27 mouse cellular contexts compared by ENCODE assay signal in genomic region chr6:53506947-53507564, GRCm38 (mm10).
A peak's percentile ranks its signal among the peaks of the same experiment; 100 is the strongest.
DNase-seq lines count a peak whose midpoint lies in the region; ATAC-seq and TF ChIP-seq lines count a peak whose summit lies in the region.
"Had no signal": no experiment of that assay in that cellular context is flagged by ENCODE, and none has a peak within 500 bp of the region (broad histone marks: within the 10 kb centered on the region; RNA-seq: fewer than 3 reads in every experiment).

No protein-coding gene starts in this region.

- DNase-seq in gastrocnemius, postnatal 25 days: peak; percentile 14
- no peak for DNase-seq in gastrocnemius, postnatal 36 days
- DNase-seq in limb, embryonic 14.5 days (ENCODE audit: low spot score): peak; percentile 24
- DNase-seq in limb, embryonic 10.5 days (ENCODE audit: low spot score): no peak
- DNase-seq in skeletal muscle tissue, adult 2 months (ENCODE audit: low read depth, low spot score): peak; percentile 67
- DNase-seq in kidney, postnatal 25 days: no peak
- no peak for DNase-seq in spleen, adult 18-20 months
- DNase-seq: adrenal gland, adult 2 months; cerebellum, adult 11-12 months; cerebellum, postnatal 14 days; gastrocnemius, adult 2 months; kidney, adult 8-10 months; kidney, postnatal 10 days; liver, postnatal 0 days; thymus, postnatal 25 days had no signal

- no peaks in the 10 kb centered on the region for H3K27me3 ChIP-seq in limb, embryonic 14.5 days (ENCODE audit: control insufficient read depth, insufficient read depth, low read length)
- H3K27me3 ChIP-seq in limb, embryonic 10.5 days (ENCODE audit: low read depth, poor library complexity, severe bottlenecking): no peaks in the 10 kb centered on the region
- H3K27me3 ChIP-seq in heart, embryonic 15.5 days: no peaks in the 10 kb centered on the region
- H3K27me3 ChIP-seq: embryonic facial prominence, embryonic 12.5 days; forebrain, embryonic 12.5 days; midbrain, embryonic 15.5 days; Patski had no signal

- H3K4me2 ChIP-seq in limb, embryonic 14.5 days (replicated peaks; ENCODE audit: low read depth, low read length, severe bottlenecking): no peak overlapping the region
- no peak overlapping the region for H3K4me2 ChIP-seq in heart, embryonic 15.5 days
- H3K4me2 ChIP-seq: embryonic facial prominence, embryonic 12.5 days; forebrain, embryonic 12.5 days; hindbrain, embryonic 14.5 days; liver, embryonic 11.5 days; midbrain, embryonic 15.5 days had no signal

- no peaks in the 10 kb centered on the region for H3K4me1 ChIP-seq in limb, embryonic 14.5 days (ENCODE audit: control insufficient read depth, insufficient read depth, low read length)
- H3K4me1 ChIP-seq in limb, embryonic 10.5 days: 0 out of 2 replicates have a peak, but pooled peaks cover 2% of the 10 kb centered on the region
- H3K4me1 ChIP-seq in heart, embryonic 15.5 days (replicated peaks): peaks cover 21% of the 10 kb centered on the region
- H3K4me1 ChIP-seq: embryonic facial prominence, embryonic 12.5 days; forebrain, embryonic 12.5 days; midbrain, embryonic 15.5 days had no signal

- H3K4me3 ChIP-seq in limb, embryonic 14.5 days (replicated peaks; ENCODE audit: low read length): no peak overlapping the region
- H3K4me3 ChIP-seq in limb, embryonic 10.5 days: no peak overlapping the region
- H3K4me3 ChIP-seq in heart, embryonic 15.5 days: no peak overlapping the region
- H3K4me3 ChIP-seq: embryonic facial prominence, embryonic 12.5 days; erythroblast, embryonic 14.5 days; forebrain, embryonic 12.5 days; gastrocnemius, adult 2 months; midbrain, embryonic 15.5 days had no signal

- H3K27ac ChIP-seq in limb, embryonic 14.5 days (replicated peaks; ENCODE audit: low read depth, low read length): no peak overlapping the region
- H3K27ac ChIP-seq in limb, embryonic 10.5 days: no peak overlapping the region
- H3K27ac ChIP-seq in heart, embryonic 15.5 days: peak overlapping the region; percentile 76
- H3K27ac ChIP-seq: embryonic facial prominence, embryonic 12.5 days; forebrain, embryonic 12.5 days; hindbrain, embryonic 14.5 days; macrophage; midbrain, embryonic 15.5 days; stomach, postnatal 0 days had no signal

- H3K9me3 ChIP-seq in limb, embryonic 14.5 days (ENCODE audit: control insufficient read depth, low read length): no peaks in the 10 kb centered on the region
- no peaks in the 10 kb centered on the region for H3K9me3 ChIP-seq in limb, embryonic 10.5 days (replicated peaks)
- H3K9me3 ChIP-seq in heart, embryonic 15.5 days (replicated peaks): no peaks in the 10 kb centered on the region
- H3K9me3 ChIP-seq: embryonic facial prominence, embryonic 12.5 days; forebrain, embryonic 12.5 days; midbrain, embryonic 15.5 days had no signal

- no peak for TF ChIP-seq POLR2A in limb, embryonic 14.5 days (IDR thresholded peaks at IDR 0.05; ENCODE audit: borderline replicate concordance, extremely low read depth, insufficient read depth, insufficient read length)

- whole genome bisulfite sequencing in limb, embryonic 14.5 days: 75% methylated on average over 3 of the region's 3 CpGs
- 87% methylated on average over 3 of the region's 3 CpGs for WGBS in limb, embryonic 10.5 days
- WGBS in heart, embryonic 15.5 days: 35% methylated on average over 3 of the region's 3 CpGs

- no peaks in the 10 kb centered on the region for H3K36me3 ChIP-seq in limb, embryonic 14.5 days (ENCODE audit: control insufficient read depth, insufficient read depth, low read length)
- no peaks in the 10 kb centered on the region for H3K36me3 ChIP-seq in limb, embryonic 10.5 days
- H3K36me3 ChIP-seq in heart, embryonic 15.5 days: no peaks in the 10 kb centered on the region
- H3K36me3 ChIP-seq: embryonic facial prominence, embryonic 12.5 days; forebrain, embryonic 12.5 days; midbrain, embryonic 15.5 days had no signal

- intact Hi-C loops in gastrocnemius, postnatal 36 days (cut with DNase I): loop anchor here (10.0 kb wide), 1 partner anchor 232 kb away; no protein-coding TSS in a partner anchor

- no peak for ATAC-seq in limb, embryonic 14.5 days (ENCODE audit: low FRiP score, low read depth)
- ATAC-seq in heart, embryonic 15.5 days (replicated peaks; ENCODE audit: insufficient number of reproducible peaks, insufficient read depth, low FRiP score, low read depth): no peak; the same call in 1 of the 2 replicates
- ATAC-seq: inflammation-experienced regulatory T-cells, adult 6 months; liver, postnatal 0 days; lung, postnatal 0 days; midbrain, embryonic 15.5 days; Patski had no signal

- H3K9ac ChIP-seq in limb, embryonic 14.5 days (ENCODE audit: low read depth, low read length, severe bottlenecking): no peak overlapping the region
- no peak overlapping the region for H3K9ac ChIP-seq in heart, embryonic 15.5 days
- H3K9ac ChIP-seq: embryonic facial prominence, embryonic 12.5 days; forebrain, embryonic 12.5 days; hindbrain, embryonic 14.5 days; liver, postnatal 0 days; midbrain, embryonic 15.5 days had no signal

Comparison
In these comparisons a context has a peak if more than half of its experiments do, and no peak if none do; other contexts are left out.
1. DNase-seq: peak in gastrocnemius, postnatal 25 days (single experiment), limb, embryonic 14.5 days (single experiment) and skeletal muscle tissue, adult 2 months (single experiment); none in gastrocnemius, postnatal 36 days (0 of 2), limb, embryonic 10.5 days (single experiment), kidney, postnatal 25 days (0 of 2) and spleen, adult 18-20 months (0 of 2).